Mouse (Mus musculus): ENCODE measurements around the gene Hspa2. TPM values are rescaled to one million over a fixed set of nuclear protein-coding genes. Genes with fewer than 3 reads are reported as not detected.

Gene Hspa2
- total RNA-seq, 1 experiment from 2014 or later = 13.4 TPM

DNA sequence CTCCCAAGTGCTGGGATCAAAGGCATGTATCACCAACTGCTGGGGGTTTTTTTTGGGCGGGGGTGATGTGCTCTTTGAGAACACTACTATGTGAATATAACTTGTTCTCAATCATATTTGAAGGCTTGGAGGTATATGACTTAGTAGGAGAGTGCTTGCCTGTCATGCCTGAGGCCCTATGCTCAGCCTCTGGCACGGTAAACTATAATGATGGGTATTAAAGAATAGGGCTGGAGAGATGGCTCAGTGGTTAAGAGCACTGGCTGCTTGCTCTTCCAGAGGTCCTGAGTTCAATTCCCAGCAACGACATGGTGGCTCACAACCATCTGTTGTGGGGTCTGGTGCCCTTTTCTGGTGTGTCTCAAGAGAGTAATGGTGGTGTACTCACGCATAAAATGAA lies 29.1 kb upstream of the Hspa2 start:
- no peak for ATAC-seq (replicated peaks in 1 of 2; ENCODE audit: insufficient read depth in 1 of 2, low FRiP score in 2 of 2, low TSS enrichment in 1 of 2, low read depth in 1 of 2, poor library complexity in 2 of 2, severe bottlenecking in 2 of 2)

DNA sequence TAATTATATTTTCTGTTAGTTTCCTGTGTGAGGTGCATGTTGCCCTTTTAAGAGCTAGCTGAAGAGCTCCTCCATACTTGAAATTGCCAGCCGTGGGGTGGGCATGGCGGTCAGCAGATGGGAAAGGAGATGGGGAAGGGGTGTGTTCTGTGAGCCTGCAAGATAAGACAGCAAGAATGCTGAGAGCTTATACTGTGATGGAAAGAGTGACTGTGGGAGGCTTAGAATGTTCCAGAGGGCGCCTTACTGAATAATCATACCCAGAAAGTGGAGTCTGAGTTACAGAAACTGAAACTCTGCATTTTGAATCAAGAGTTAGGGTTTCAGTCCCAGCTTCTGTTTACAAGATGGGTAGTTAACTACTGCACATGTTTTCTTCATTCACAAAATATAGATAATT lies 28.5 kb upstream of the Hspa2 start:
- no peak for ATAC-seq (replicated peaks in 1 of 2; ENCODE audit: insufficient read depth in 1 of 2, low FRiP score in 2 of 2, low TSS enrichment in 1 of 2, low read depth in 1 of 2, poor library complexity in 2 of 2, severe bottlenecking in 2 of 2)

DNA sequence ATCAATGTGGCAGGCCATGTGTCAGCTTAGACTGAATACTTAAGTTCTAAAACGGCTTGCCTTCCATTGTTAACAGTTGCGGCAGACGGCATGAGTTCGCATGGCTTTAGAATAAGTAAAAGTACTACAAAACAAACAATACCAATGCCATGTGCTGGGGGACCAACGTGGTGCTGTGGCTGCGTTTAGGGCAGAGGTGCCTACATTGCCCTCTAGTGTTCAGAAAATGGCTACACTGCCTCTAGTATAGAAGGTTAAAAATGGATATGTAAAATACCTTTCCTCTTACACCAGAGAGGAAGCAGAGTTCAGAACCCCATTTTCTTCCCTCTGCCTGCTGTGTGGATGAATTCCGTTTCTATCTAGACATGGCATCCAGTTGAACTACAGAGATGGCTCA lies 27.3 kb upstream of the Hspa2 start:
- peak; percentile 70 to 76 for ATAC-seq (replicated peaks in 1 of 2; ENCODE audit: insufficient read depth in 1 of 2, low FRiP score in 2 of 2, low TSS enrichment in 1 of 2, low read depth in 1 of 2, poor library complexity in 2 of 2, severe bottlenecking in 2 of 2)

DNA sequence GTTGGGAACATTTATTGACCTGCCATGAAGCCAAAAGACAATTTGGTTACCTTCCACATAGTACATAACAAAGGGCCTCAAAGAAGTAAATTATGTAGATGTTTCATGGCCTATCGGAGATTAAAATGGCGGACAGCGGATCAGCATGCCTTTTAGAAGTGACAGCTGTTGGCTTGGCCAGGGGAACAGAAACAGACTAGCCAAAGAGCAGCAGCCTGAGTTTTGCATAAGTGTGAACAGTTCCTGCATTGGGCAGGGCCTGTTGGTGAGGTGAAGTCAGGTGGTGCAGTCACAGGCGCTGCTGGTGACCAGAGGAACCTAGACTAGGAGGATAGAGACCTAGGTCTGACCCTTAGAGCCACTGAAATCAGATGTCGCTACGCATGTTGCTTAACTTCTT lies 26.9 kb upstream of the Hspa2 start:
- ATAC-seq (replicated peaks in 1 of 2; ENCODE audit: insufficient read depth in 1 of 2, low FRiP score in 2 of 2, low TSS enrichment in 1 of 2, low read depth in 1 of 2, poor library complexity in 2 of 2, severe bottlenecking in 2 of 2) = peak in 1 of 2 experiments; percentile 46; a peak in 1 of 4 replicates

DNA sequence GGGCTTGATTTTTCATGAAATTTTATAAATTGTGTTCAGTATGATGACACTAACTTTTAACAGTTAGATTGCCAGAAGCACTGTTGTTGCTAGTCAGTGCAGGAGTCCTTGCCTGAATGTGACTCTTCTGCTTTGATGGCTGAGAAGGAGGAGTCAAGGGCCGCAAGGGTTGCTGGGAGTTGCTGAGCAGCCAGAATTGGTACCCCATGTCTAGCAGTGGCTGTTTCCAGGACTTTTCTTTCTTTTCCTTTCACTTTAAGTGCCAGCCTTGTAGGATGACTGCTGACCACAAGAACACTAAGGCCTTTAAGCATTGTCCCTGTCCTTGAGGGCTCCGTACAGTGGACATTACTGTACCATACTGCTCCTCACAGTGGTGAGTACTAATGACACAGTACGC lies 26.2 kb upstream of the Hspa2 start:
- no peak for ATAC-seq (replicated peaks in 1 of 2; ENCODE audit: insufficient read depth in 1 of 2, low FRiP score in 2 of 2, low TSS enrichment in 1 of 2, low read depth in 1 of 2, poor library complexity in 2 of 2, severe bottlenecking in 2 of 2)

DNA sequence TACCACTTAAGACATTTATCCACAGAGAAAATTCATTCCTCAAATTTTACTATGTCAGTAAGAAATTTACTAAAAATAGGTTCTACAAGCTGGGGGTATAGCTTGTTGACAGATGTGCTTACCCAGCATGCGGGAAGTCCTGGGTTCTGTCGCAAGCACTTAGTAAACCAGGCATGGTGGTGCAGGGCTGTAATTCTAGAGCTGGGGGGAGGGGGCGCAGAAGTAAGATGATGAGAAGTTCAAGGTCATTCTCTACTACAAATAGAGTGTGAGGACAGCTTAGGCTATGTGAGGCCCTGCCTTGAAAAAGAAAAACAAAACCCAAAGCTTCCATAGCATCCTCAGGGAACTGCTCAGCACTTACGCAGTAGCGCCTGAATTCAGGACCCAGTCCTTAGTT lies 25.4 kb upstream of the Hspa2 start:
- no peak for ATAC-seq (replicated peaks in 1 of 2; ENCODE audit: insufficient read depth in 1 of 2, low FRiP score in 2 of 2, low TSS enrichment in 1 of 2, low read depth in 1 of 2, poor library complexity in 2 of 2, severe bottlenecking in 2 of 2)

DNA sequence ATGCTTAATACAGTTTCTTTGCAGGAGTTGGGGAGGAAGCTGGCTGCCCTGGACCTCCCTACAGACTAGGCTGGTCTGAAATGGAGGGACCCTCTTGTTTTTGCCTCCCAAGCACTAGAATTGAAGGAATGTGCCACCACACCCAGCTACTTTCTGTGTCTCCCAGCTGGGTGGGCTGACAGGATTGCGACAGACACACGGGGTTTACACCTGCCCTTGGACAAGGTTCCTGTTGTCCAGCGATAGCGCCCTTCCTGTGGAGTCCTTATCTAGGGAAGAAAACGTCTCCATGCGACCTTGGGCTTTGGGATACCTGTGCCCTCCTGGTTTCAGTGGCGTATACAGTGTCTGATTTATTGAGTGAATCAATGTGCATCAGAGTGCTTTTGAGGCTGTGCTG lies 23.8 kb upstream of the Hspa2 start:
- ATAC-seq (replicated peaks in 1 of 2; ENCODE audit: insufficient read depth in 1 of 2, low FRiP score in 2 of 2, low TSS enrichment in 1 of 2, low read depth in 1 of 2, poor library complexity in 2 of 2, severe bottlenecking in 2 of 2) = no peak

DNA sequence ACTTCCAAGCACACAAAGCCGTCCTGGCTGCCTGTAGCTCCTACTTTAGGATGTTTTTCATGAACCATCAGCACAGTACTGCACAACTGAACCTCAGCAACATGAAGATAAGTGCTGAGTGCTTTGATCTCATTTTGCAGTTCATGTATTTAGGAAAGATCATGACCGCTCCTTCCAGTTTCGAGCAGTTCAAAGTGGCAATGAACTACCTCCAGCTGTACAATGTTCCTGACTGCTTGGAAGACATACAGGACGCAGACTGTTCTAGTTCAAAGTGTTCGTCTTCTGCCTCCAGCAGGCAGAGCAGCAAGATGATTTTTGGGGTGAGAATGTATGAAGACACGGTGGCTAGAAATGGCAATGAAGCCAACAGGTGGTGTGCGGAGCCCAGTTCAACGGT lies 18.6 kb upstream of the Hspa2 start:
- ATAC-seq (replicated peaks in 1 of 2; ENCODE audit: insufficient read depth in 1 of 2, low FRiP score in 2 of 2, low TSS enrichment in 1 of 2, low read depth in 1 of 2, poor library complexity in 2 of 2, severe bottlenecking in 2 of 2) = no peak

DNA sequence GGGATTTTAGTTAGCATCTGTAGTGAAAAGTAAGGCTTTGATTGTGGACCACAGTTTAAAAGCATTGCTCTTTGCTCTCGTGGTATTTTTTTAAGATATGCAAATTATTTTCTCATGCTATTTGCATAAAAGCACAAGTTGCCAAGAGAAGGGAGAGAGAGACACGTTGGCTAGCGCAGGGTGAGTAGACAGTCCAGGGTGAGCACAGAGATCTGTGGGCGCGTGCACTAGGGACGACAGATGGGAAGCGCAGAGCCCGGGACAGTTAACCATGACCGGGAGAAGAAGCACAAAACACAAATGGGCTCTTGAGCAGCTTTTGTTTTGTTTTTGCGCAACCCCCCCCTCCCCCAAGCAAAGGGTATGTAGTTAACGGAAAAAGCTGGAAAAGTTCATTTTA lies 15.2 kb upstream of the Hspa2 start:
- ATAC-seq (replicated peaks in 1 of 2; ENCODE audit: insufficient read depth in 1 of 2, low FRiP score in 2 of 2, low TSS enrichment in 1 of 2, low read depth in 1 of 2, poor library complexity in 2 of 2, severe bottlenecking in 2 of 2) = no peak

DNA sequence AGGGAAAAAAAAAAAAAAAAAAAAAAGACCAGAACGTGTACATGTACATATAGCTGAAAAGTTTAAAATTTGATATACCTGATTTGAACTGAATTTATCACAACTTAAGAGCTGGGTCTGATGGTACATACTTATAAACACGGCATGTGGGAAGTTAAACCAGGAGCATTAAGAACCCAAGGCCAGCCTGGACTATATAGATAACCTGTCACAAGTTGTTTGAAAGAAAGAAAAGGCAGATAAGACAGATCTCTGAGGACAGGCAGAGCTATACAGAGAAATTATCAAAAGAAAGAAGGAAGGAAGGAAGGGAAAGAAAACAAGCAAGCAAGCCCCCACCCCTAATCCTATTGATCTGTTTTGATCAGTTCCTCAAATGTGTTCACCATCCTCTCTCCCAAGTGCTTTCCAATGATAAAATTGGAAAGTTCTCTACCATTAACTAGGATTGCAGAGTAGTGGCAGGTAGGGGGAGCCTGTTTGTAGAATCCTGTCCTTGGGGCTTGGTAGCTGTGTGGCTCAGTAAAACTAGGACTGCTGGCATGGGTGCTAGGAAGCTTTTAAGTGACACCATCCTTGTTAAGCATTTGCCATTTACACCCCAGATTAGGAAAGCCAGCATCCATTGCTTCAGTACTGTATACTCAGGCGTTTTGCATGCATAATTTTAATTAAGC lies 12.2 kb upstream of the Hspa2 start:
- no peak for ATAC-seq (replicated peaks in 1 of 2; ENCODE audit: insufficient read depth in 1 of 2, low FRiP score in 2 of 2, low TSS enrichment in 1 of 2, low read depth in 1 of 2, poor library complexity in 2 of 2, severe bottlenecking in 2 of 2)

DNA sequence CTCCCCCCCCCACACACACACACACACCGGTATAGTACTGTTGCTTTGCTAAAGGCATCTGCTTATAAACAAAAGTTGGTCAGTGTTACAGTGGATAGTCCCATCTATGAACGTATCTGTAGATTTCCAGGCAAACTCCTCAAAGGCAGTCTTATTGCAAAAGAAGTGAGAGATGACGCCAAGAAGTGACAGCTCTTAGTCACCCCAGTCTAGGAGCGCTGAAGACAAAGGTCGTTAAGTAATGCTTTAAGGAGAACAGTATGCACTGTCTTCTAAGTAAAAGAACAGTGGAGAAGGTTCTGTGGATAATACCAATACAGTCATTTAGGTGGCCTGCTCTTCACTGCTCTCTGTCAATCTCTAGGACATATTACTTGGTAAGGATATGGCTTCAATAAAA lies 11.0 kb upstream of the Hspa2 start:
- no peak for ATAC-seq (replicated peaks in 1 of 2; ENCODE audit: insufficient read depth in 1 of 2, low FRiP score in 2 of 2, low TSS enrichment in 1 of 2, low read depth in 1 of 2, poor library complexity in 2 of 2, severe bottlenecking in 2 of 2)

DNA sequence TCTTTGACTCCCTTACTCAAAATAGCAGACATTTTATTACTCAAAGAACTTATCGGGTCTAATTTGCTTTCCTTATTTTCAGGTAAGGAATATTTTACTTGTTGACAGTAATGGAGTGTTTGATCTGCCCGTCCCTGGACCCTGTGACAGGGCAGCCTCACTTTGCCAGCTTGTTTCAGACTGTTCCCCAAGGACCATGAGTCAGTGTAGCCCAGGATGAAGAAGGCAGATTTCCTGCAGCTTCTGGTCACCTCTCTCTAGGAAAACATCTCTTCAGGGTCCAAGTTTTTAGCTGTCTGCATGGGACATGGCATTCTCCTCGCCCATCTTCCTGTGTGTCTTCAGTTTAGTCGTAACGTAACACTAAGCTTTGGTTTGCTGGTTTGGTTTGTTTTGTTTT lies 6.7 kb upstream of the Hspa2 start:
- no peak for ATAC-seq (replicated peaks in 1 of 2; ENCODE audit: insufficient read depth in 1 of 2, low FRiP score in 2 of 2, low TSS enrichment in 1 of 2, low read depth in 1 of 2, poor library complexity in 2 of 2, severe bottlenecking in 2 of 2)

DNA sequence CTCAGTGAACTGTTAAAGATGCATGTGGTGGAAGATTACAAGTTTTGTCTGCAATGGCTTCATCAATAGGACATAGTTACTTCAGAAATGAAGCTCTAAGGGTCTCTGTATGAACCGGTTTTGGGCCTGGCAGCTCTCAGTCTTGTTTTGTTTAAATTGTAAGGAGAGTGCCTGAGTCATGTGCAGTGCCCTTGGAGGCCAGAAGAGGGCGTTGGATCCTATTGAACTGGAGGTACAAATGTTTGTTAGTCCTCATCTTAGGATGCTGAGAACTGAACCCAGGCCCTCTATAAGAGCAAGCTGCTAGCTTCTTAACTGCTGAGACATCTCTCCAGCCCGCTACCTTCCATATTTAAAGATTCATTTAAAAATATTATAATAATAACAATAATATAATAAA lies 2.3 kb upstream of the Hspa2 start:
- ATAC-seq (replicated peaks in 1 of 2; ENCODE audit: insufficient read depth in 1 of 2, low FRiP score in 2 of 2, low TSS enrichment in 1 of 2, low read depth in 1 of 2, poor library complexity in 2 of 2, severe bottlenecking in 2 of 2) = no peak

DNA sequence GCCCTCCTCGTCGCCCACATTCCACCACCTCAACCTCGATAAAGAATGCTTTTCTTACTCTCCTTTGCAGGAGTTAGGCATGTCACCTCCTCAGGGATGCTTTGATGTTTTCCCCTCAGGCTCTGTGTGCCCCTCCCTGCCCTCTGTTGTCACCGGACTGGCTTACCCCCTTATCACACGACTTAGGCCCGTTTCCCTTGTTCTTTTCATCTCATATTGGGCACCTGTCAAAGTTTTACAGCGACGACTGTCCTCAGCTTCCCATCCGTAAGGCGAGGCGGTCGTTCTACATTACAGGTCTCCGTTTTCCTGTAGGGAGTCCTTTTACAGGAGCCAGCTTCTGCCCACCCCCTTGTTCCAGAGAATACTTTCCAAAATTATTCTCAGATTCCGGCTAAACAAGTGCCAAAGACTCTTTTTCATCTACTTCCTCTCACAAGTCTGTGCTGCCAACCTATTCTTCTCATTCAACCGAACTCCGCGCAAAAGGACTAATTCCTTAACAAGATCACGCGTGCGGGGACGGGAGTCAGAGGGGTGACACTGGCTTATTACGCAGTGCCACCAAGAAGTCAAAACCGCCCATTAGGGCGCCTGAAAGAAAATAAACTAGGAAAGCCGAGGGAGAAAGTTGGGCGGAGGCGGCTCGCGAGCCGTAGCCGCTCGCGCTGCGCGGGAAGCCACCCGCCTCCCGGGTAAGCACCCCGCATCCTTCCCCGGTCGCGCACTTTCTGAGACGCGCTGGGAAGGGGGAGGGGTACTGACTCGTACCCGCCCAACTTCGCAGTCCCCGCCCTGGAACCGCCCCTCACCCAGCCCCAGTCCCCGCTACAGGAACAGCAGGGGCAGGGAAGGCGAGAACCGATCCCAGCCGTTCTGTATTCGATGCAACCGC lies 738 bp upstream of the Hspa2 start:
- peak; percentile 61 to 62 for ATAC-seq (replicated peaks in 1 of 2; ENCODE audit: insufficient read depth in 1 of 2, low FRiP score in 2 of 2, low TSS enrichment in 1 of 2, low read depth in 1 of 2, poor library complexity in 2 of 2, severe bottlenecking in 2 of 2)

DNA sequence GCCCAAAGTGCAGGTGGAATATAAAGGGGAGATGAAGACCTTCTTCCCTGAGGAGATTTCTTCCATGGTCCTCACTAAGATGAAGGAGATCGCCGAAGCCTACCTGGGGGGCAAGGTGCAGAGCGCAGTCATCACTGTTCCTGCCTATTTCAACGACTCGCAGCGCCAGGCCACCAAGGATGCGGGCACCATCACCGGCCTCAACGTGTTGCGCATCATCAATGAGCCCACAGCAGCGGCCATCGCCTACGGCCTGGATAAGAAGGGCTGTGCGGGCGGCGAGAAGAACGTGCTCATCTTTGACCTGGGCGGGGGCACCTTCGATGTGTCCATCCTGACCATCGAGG lies 833 bp downstream of the Hspa2 start:
- ATAC-seq (replicated peaks in 1 of 2; ENCODE audit: insufficient read depth in 1 of 2, low FRiP score in 2 of 2, low TSS enrichment in 1 of 2, low read depth in 1 of 2, poor library complexity in 2 of 2, severe bottlenecking in 2 of 2) = no peak

DNA sequence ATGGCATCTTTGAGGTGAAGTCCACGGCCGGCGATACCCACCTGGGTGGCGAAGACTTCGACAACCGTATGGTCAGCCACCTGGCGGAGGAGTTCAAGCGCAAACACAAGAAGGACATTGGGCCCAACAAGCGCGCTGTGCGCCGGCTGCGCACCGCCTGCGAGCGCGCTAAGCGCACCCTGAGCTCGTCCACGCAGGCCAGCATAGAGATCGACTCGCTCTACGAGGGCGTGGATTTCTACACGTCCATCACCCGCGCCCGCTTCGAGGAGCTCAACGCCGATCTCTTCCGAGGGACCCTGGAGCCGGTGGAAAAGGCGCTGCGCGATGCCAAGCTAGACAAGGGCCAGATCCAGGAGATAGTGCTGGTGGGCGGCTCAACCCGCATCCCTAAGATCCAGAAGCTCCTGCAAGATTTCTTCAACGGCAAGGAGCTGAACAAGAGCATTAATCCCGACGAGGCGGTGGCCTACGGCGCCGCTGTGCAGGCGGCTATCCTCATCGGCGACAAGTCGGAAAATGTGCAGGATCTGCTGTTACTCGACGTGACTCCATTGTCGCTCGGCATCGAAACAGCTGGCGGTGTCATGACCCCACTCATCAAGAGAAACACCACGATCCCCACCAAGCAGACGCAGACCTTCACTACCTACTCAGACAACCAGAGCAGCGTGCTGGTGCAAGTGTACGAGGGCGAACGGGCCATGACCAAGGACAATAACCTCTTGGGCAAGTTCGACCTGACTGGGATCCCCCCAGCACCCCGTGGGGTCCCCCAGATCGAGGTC lies 1.4 kb downstream of the Hspa2 start:
- no peak for ATAC-seq (replicated peaks in 1 of 2; ENCODE audit: insufficient read depth in 1 of 2, low FRiP score in 2 of 2, low TSS enrichment in 1 of 2, low read depth in 1 of 2, poor library complexity in 2 of 2, severe bottlenecking in 2 of 2)

DNA sequence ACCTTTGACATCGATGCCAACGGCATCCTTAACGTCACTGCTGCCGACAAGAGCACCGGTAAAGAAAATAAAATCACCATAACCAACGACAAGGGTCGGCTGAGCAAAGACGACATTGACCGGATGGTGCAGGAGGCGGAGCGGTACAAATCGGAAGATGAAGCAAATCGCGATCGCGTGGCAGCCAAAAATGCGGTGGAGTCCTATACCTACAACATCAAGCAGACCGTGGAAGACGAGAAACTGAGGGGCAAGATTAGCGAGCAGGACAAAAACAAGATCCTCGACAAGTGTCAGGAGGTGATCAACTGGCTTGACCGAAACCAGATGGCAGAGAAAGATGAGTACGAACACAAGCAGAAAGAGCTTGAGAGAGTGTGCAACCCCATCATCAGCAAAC lies 2.0 kb downstream of the Hspa2 start:
- ATAC-seq (replicated peaks in 1 of 2; ENCODE audit: insufficient read depth in 1 of 2, low FRiP score in 2 of 2, low TSS enrichment in 1 of 2, low read depth in 1 of 2, poor library complexity in 2 of 2, severe bottlenecking in 2 of 2) = no peak

DNA sequence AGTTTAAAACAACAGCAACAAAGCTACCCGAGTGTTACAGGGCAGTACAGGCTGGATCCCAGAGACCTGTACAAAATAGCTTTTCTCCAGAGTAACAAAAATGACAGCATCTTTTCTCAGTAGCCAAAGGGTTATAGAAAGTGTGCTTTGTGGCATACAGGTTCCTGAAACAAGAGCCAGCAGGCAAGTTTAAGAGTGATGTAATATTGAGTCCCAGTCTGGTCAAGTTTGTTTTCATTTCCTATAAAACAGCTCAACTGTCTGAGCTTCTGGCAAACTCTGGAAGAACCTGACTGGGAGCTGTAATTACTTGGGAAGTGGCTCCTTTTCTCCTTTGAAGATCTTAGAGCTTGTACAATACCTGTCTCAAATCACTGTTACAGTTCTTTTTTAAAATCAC lies 3.2 kb downstream of the Hspa2 start:
- no peak for ATAC-seq (replicated peaks in 1 of 2; ENCODE audit: insufficient read depth in 1 of 2, low FRiP score in 2 of 2, low TSS enrichment in 1 of 2, low read depth in 1 of 2, poor library complexity in 2 of 2, severe bottlenecking in 2 of 2)

Data from hematopoietic stem cell, adult 5-6 weeks (primary cell).